Mouse (Mus musculus) heart, embryonic 11.5 days (tissue): ENCODE measurements around the gene C730034F03Rik. TPM values are rescaled to one million over a fixed set of nuclear protein-coding genes. Genes with fewer than 3 reads are reported as not detected.
A peak's percentile ranks its signal among the peaks of the same experiment; 100 is the strongest.

Source experiments
- ATAC-seq: fragments of 200-750 bp; cut with Nextera tagmentation; replicated peaks from 2 replicates; pipeline ENCODE4 v1.8.0; 2017; ENCODE audit warnings: moderate library complexity; ENCODE audit not compliant: insufficient number of reproducible peaks, low FRiP score, low TSS enrichment
- H3K27ac ChIP-seq: fragments of 300-500 bp; sonication (generic); 2 replicates; pipeline ENCODE4 v1.5.1; 2014; ENCODE audit warnings: mild to moderate bottlenecking, low read depth, low read length
- H3K27me3 ChIP-seq: fragments of 300-500 bp; sonication (generic); 2 replicates; pipeline ENCODE4 v1.6.1; 2014; ENCODE audit warnings: mild to moderate bottlenecking, low read length, mixed read lengths; ENCODE audit not compliant: control insufficient read depth, insufficient read depth
- H3K36me3 ChIP-seq: fragments of 300-500 bp; sonication (generic); 2 replicates; pipeline ENCODE4 v1.6.1; 2014; ENCODE audit warnings: mild to moderate bottlenecking, low read length, moderate library complexity, mixed read lengths; ENCODE audit not compliant: control insufficient read depth, insufficient read depth
- H3K4me1 ChIP-seq: fragments of 300-500 bp; sonication (generic); 2 replicates; pipeline ENCODE4 v1.6.1; 2014; ENCODE audit warnings: low read length; ENCODE audit not compliant: control insufficient read depth, insufficient read depth
- H3K4me2 ChIP-seq: fragments of 300-500 bp; sonication (generic); 2 replicates; pipeline ENCODE4 v1.6.1; 2014; ENCODE audit warnings: mild to moderate bottlenecking, moderate library complexity
- H3K4me3 ChIP-seq: fragments of 300-500 bp; sonication (generic); 2 replicates; pipeline ENCODE4 v1.5.1; 2014; ENCODE audit warnings: low read depth, low read length
- H3K9ac ChIP-seq: fragments of 300-500 bp; sonication (generic); 2 replicates; pipeline ENCODE4 v1.6.1; 2014; ENCODE audit warnings: mild to moderate bottlenecking, low read depth, low read length, moderate library complexity
- H3K9me3 ChIP-seq: fragments of 300-500 bp; sonication (generic); replicated peaks from 2 replicates; pipeline ENCODE4 v1.6.1; 2016; ENCODE audit warnings: low read length; ENCODE audit not compliant: control insufficient read depth
- WGBS: fragments of 180-500 bp; shearing (Covaris S2); extraction: QIAGEN DNeasy Blood & Tissue Kit; methylation state at CpG from one replicate; pipeline ENCODE4 v1.1.7; 2014; ENCODE audit not compliant: insufficient replicate concordance; 5-methylcytosine and 5-hydroxymethylcytosine counted together
- polyA plus RNA-seq: library from polyadenylated mRNA; unstranded; fragments of >200 nt; fragmentation: Nextera tagmentation; extraction: Ambion mirVana; gene quantifications from 2 replicates; pipeline ENCODE4 v1.2.1, GENCODE M21; 2014

C730034F03Rik gene
- polyA plus RNA-seq, 1 experiment from 2014 or later = 2.4 TPM

- no peaks in the 10 kb centered on the region for H3K36me3 ChIP-seq
- no peak for ATAC-seq
- no peak overlapping the region for H3K4me3 ChIP-seq
- H3K4me2 ChIP-seq = no peak overlapping the region
- WGBS = 80% methylated on average over 10 of the region's 10 CpGs
- peaks cover 7% of the 10 kb centered on the region; the same call in 1 of the 2 replicates for H3K9me3 ChIP-seq
- H3K9ac ChIP-seq = no peak overlapping the region
- no peaks in the 10 kb centered on the region for H3K4me1 ChIP-seq
- no peak overlapping the region for H3K27ac ChIP-seq
- no peaks in the 10 kb centered on the region for H3K27me3 ChIP-seq
Observed at GRCm38 (mm10) chr15:89404831-89405623, 24.4 kb upstream of the C730034F03Rik start.

GRCm38 (mm10) chr15:89406691-89407090 is 22.7 kb upstream of the C730034F03Rik start:
- no peaks in the 10 kb centered on the region for H3K27me3 ChIP-seq
- no peak for ATAC-seq
- no peaks in the 10 kb centered on the region for H3K4me1 ChIP-seq
- H3K9ac ChIP-seq = no peak overlapping the region
- H3K4me2 ChIP-seq = no peak overlapping the region
- peaks cover 7% of the 10 kb centered on the region; the same call in 1 of the 2 replicates for H3K9me3 ChIP-seq
- H3K4me3 ChIP-seq = no peak overlapping the region
- H3K36me3 ChIP-seq = no peaks in the 10 kb centered on the region
- H3K27ac ChIP-seq = no peak overlapping the region

GRCm38 (mm10) chr15:89410118-89410517 is 19.3 kb upstream of the C730034F03Rik start, which contains the start of gene Syce3:
Gene Syce3 (minus strand): TSS chr15:89410503.
- no peaks in the 10 kb centered on the region for H3K4me1 ChIP-seq
- H3K27me3 ChIP-seq = no peaks in the 10 kb centered on the region
- H3K4me2 ChIP-seq = no peak within 1 kb of the TSS
- H3K9ac ChIP-seq = no peak within 1 kb of the TSS
- H3K27ac ChIP-seq = no peak within 1 kb of the TSS
- no peaks in the 10 kb centered on the region for H3K36me3 ChIP-seq
- no peak within 1 kb of the TSS for H3K4me3 ChIP-seq
- 73% methylated on average over 16 of the region's 24 CpGs for WGBS
- peaks cover 7% of the 10 kb centered on the region; the same call in 1 of the 2 replicates for H3K9me3 ChIP-seq
- ATAC-seq = peak; percentile 42; the same call in 1 of the 2 replicates

- Histone ChIP-seq H3K27ac (peak overlapping the region; percentile 75), H3K4me2 (no peak overlapping the region), H3K36me3 (peaks cover 14% of the 10 kb centered on the region; the same call in 1 of the 2 replicates), H3K4me3 (no peak overlapping the region), H3K27me3 (no peaks in the 10 kb centered on the region), H3K9ac (no peak overlapping the region), H3K4me1 (peaks cover 3% of the 10 kb centered on the region), H3K9me3 (no peaks in the 10 kb centered on the region)
- peak; percentile 57 for ATAC-seq
- 56% methylated on average over 8 of the region's 8 CpGs for WGBS
Observed at GRCm38 (mm10) chr15:89415282-89415681, 14.1 kb upstream of the C730034F03Rik start.

- no peak overlapping the region for H3K4me2 ChIP-seq
- no peak for ATAC-seq
- no peak overlapping the region for H3K9ac ChIP-seq
- peaks cover 13% of the 10 kb centered on the region for H3K36me3 ChIP-seq
- peaks cover 20% of the 10 kb centered on the region for H3K4me1 ChIP-seq
- H3K27me3 ChIP-seq = no peaks in the 10 kb centered on the region
- no peak overlapping the region for H3K4me3 ChIP-seq
- no peaks in the 10 kb centered on the region for H3K9me3 ChIP-seq
- H3K27ac ChIP-seq = no peak overlapping the region
- 93% methylated on average over 9 of the region's 9 CpGs for WGBS
Observed at GRCm38 (mm10) chr15:89421938-89422337, 7.5 kb upstream of the C730034F03Rik start.

- Histone ChIP-seq H3K9me3 (no peaks in the 10 kb centered on the region), H3K4me1 (peaks cover 25% of the 10 kb centered on the region), H3K4me3 (peak overlapping the region; percentile 44), H3K27me3 (no peaks in the 10 kb centered on the region), H3K27ac (peak overlapping the region; percentile 84; the same call in 1 of the 2 replicates), H3K9ac (no peak overlapping the region; the same call in 1 of the 2 replicates), H3K36me3 (peaks cover 13% of the 10 kb centered on the region), H3K4me2 (peak overlapping the region; percentile 63)
- WGBS = 78% methylated on average over 8 of the region's 8 CpGs
- no peak for ATAC-seq
Observed at GRCm38 (mm10) chr15:89424621-89425020, 4.8 kb upstream of the C730034F03Rik start.

- 16% methylated on average over 6 of the region's 6 CpGs for WGBS
- peak within 1 kb of the TSS; percentile 63 for H3K4me2 ChIP-seq
- H3K9me3 ChIP-seq = no peaks in the 10 kb centered on the region
- peaks cover 7% of the 10 kb centered on the region; the same call in 1 of the 2 replicates for H3K36me3 ChIP-seq
- peak; percentile 40 for ATAC-seq
- H3K9ac ChIP-seq = peak within 1 kb of the TSS; percentile 81
- H3K4me3 ChIP-seq = peak within 1 kb of the TSS; percentile 44
- peak within 1 kb of the TSS; percentile 84 for H3K27ac ChIP-seq
- H3K27me3 ChIP-seq = no peaks in the 10 kb centered on the region
- peaks cover 29% of the 10 kb centered on the region for H3K4me1 ChIP-seq
Observed at GRCm38 (mm10) chr15:89425711-89426121, 3.7 kb upstream of the C730034F03Rik start, which contains the start of gene Cpt1b. Gene Cpt1b (minus strand): TSS chr15:89425863.

- no peak overlapping the region for H3K9ac ChIP-seq
- H3K4me1 ChIP-seq = peaks cover 29% of the 10 kb centered on the region
- WGBS = 88% methylated on average over 10 of the region's 10 CpGs
- peak overlapping the region; percentile 84 for H3K27ac ChIP-seq
- H3K4me3 ChIP-seq = no peak overlapping the region
- no peak for ATAC-seq
- no peak overlapping the region for H3K4me2 ChIP-seq
- H3K9me3 ChIP-seq = no peaks in the 10 kb centered on the region
- H3K27me3 ChIP-seq = no peaks in the 10 kb centered on the region
- H3K36me3 ChIP-seq = peaks cover 7% of the 10 kb centered on the region; the same call in 1 of the 2 replicates
Observed at GRCm38 (mm10) chr15:89426716-89427115, 2.7 kb upstream of the C730034F03Rik start.
